Mouse (Mus musculus): Measurements from ENCODE around the gene Adprh. TPM values are rescaled to one million over a fixed set of nuclear protein-coding genes. Genes with fewer than 3 reads are reported as not detected.

Adprh gene
- total RNA-seq, 2 experiments from 2014 or later, result 4.6 to 6.1 TPM

DNA sequence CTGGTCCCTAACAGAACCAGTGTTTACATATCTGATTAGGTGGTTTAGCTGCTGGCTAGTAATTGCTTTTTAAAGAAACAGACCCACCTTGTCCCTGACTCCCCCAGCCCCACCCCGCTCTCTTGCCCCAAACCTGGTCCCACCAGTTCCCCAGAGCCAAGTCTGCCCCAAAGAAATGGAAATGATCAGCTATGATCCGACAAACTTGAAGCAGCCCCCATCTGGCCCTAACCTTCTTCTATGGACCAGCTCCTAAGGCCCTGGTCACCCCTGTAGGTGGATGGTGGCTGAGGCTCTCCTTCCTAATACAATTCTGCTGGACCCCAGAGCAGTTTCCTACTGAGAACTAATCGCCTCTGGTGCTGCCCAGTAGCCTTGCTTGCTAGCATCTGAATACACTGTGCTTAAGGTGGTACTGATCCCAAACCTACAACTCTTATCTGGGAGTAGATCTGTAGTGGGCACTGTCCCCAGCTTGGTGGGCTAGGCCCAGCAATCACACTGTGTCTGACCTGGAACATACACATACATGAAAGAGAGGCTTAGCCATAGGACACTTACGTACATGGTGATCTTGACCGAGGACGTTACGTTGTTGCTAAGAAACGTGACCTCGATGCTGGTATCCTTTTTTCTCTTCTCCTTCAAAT, 52.1 kb downstream of the Adprh start:
- ATAC-seq (replicated peaks; ENCODE audit: low FRiP score, poor library complexity, severe bottlenecking), result no peak

DNA sequence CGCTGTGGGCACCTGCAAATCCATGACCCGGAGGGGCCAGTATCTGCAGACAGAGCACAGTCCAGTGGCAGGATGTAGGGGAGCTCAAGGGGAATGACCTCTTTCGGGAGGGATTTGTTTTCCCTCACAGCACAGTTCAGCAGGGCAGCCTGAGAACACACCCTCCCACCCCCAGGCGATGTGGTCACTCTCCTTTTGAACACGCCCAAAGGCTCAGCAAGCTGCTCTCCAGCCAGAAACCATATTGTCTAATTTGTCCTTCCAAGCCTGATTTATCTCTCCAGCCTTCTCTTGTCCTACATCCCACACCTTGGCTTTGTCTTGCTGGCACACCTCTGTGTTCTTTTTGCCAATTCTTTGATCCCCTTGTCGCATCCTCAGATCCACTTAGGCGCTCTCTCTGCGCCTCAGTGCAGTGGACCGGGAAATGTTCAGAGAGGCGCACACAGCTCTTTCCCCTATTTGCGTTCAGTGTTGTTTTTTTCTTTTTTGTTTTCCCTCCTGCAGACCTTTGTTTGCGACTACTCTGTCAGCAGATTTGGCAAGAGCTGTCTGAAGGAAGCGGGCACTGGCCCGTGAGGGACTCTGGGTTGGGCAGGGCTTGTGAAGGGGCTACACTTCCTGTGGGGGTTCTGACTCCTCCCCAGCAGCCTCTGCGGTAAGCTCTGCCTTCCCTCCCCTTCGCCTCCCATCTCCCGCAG, 52.8 kb downstream of the Adprh start:
- no peak for ATAC-seq (replicated peaks; ENCODE audit: low FRiP score, poor library complexity, severe bottlenecking)

DNA sequence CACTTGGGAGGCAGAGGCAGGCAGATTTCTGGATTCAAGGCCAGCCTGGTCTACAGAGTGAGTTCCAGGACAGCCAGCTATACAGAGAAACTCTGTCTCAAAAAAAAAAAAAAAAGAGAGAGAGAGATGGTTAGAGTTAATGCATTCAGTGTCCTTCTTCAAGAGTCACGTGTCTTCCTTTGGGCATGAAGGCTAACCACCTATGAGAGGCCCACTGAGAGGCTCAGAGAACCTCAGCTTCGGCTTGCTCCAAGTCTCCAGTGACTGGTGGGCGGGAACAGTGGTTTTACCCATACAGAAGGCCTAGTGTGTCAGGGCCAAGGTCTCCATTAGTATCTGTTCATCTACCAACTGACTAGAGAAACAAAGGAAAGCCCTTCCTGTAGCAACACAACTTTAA, 53.4 kb downstream of the Adprh start:
- ATAC-seq (replicated peaks; ENCODE audit: low FRiP score, poor library complexity, severe bottlenecking), result no peak

DNA sequence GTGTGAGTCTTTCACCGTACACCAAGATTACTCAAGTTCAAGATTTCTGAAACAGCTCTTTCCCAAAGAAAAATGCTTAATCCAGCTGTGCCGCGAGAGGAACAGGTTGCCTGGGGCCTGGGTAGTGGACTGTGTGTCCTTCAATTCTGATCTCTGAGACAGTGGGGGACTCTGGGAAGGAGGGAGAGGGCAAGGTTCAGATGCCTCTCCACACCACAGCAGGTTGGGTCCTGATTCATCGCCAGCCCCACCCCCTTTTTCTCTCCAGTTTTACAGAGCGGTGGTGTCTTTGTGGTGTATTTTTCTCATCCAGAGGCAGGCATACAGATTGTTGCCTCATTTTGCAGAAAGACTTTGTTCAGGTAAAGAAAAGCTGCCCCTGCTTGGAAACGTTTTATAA, 54.2 kb downstream of the Adprh start:
- no peak for ATAC-seq (replicated peaks; ENCODE audit: low FRiP score, poor library complexity, severe bottlenecking)

DNA sequence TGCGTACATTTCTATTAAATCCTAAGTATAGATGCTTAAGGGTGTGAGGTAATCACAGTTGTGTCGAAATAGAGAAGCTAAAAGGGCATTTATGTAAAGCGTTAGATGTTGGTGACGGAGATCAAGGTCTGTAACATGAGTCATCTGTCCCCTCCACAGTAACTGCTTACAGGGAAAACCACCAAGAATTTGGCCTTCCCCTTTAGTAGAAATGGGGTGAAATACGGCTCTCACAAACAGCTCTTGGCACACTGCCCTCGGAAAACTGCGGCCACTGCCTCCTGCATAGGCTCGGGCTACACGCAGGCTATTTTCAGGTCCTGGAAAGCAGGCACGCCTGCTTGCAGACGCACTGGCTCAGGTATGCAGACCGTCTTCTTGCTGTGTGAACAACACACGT, 56.3 kb downstream of the Adprh start:
- ATAC-seq (replicated peaks; ENCODE audit: low FRiP score, poor library complexity, severe bottlenecking), result no peak

DNA sequence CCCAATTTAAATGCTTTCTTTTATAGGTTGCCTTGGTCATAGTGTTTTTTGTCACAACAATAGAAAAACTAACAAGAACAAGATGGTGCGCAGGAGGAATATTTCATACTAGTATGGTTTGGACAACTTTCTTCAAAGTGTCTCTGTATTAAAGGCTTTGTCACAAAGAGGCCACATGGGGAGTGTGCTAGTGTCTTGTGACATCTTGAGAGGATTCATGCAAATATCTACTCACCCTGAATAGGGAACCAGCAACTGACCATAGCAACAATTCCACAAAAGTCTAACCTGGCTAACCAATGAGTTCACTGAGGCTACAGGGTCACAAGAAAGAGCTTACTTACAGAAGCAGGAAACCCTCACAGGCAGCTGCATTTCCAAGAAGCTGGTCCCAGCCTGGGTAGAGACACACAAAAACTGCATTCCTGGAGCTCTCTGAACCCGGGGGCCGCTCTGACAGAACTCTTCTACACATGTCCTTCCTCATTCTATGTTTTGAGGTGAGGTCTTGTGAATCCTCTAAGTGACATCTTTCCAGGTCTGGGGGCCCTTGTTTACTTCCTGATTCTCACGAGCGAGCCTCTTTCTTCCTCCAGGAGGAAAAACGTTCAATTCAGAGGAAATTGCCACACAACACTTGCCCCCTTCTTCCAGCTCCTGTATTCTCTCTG, 57.3 kb downstream of the Adprh start:
- no peak for ATAC-seq (replicated peaks; ENCODE audit: low FRiP score, poor library complexity, severe bottlenecking)

DNA sequence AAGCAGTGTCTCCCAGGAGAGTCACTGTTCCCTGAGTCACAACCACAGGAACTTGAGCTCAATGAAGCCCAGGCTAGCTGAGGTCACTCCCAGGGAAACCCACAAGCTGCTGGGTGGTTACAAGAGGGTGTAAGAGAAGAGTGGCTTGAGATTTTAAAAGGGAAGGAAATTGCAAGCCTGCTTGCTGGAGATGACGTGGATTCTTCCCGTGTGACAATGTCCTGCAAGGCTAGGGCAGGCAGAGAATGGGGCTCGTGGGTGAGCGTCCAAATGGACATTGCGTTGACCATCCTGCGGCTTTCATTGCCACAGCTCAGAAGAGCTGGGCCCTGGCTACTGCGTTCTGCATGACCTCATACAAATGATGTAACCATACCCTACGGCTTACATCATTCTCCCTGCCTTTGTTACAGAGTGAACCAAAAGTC, 58.3 kb downstream of the Adprh start:
- no peak for ATAC-seq (replicated peaks; ENCODE audit: low FRiP score, poor library complexity, severe bottlenecking)

Other genes with a start within 250 kb of the Adprh start
- gene Nr1i2, start 157.9 kb downstream of the Adprh start, total RNA-seq (2015; ENCODE audit: low replicate concordance), result not detected in 2 replicates
- not detected in 2 replicates for gene Nr1i2, start 157.9 kb downstream of the Adprh start, total RNA-seq (2017; ENCODE audit: low replicate concordance)
- 0.42 TPM in 1 of 2 replicates, not detected in the other for gene Maats1, start 110.6 kb downstream of the Adprh start, total RNA-seq (2015; ENCODE audit: low replicate concordance)
- not detected in 2 replicates for gene Maats1, start 110.6 kb downstream of the Adprh start, total RNA-seq (2017; ENCODE audit: low replicate concordance)
- gene Cox17, start 105.7 kb downstream of the Adprh start, total RNA-seq (2015; ENCODE audit: low replicate concordance), result 53.5 and 84.5 TPM in 2 replicates
- gene Cox17, start 105.7 kb downstream of the Adprh start, total RNA-seq (2017; ENCODE audit: low replicate concordance), result 93.1 and 317 TPM in 2 replicates
- not detected in 2 replicates for gene Gm21987, start 105.7 kb downstream of the Adprh start, total RNA-seq (2015; ENCODE audit: low replicate concordance)
- gene Gm21987, start 105.7 kb downstream of the Adprh start, total RNA-seq (2017; ENCODE audit: low replicate concordance), result not detected in 2 replicates
- 24.9 and 26.5 TPM in 2 replicates for gene Popdc2, start 90.5 kb downstream of the Adprh start, total RNA-seq (2015; ENCODE audit: low replicate concordance)
- 6.2 and 14.2 TPM in 2 replicates for gene Popdc2, start 90.5 kb downstream of the Adprh start, total RNA-seq (2017; ENCODE audit: low replicate concordance)
- gene Pla1a, start 19.6 kb downstream of the Adprh start, total RNA-seq (2015; ENCODE audit: low replicate concordance), result 3.7 TPM in 1 of 2 replicates, not detected in the other
- 0.28 TPM in 1 of 2 replicates, not detected in the other for gene Pla1a, start 19.6 kb downstream of the Adprh start, total RNA-seq (2017; ENCODE audit: low replicate concordance)
- not detected in 2 replicates for gene Cd80, start 2.9 kb upstream of the Adprh start, total RNA-seq (2015; ENCODE audit: low replicate concordance)
- 0.77 and 0.98 TPM in 2 replicates for gene Cd80, start 2.9 kb upstream of the Adprh start, total RNA-seq (2017; ENCODE audit: low replicate concordance)
- 1.5 and 3.6 TPM in 2 replicates for gene Timmdc1, start 70.0 kb upstream of the Adprh start, total RNA-seq (2015; ENCODE audit: low replicate concordance)
- 3.8 and 12.4 TPM in 2 replicates for gene Timmdc1, start 70.0 kb upstream of the Adprh start, total RNA-seq (2017; ENCODE audit: low replicate concordance)
- gene Poglut1, start 97.6 kb upstream of the Adprh start, total RNA-seq (2015; ENCODE audit: low replicate concordance), result 7.3 and 8.5 TPM in 2 replicates
- gene Poglut1, start 97.6 kb upstream of the Adprh start, total RNA-seq (2017; ENCODE audit: low replicate concordance), result 3.2 and 3.6 TPM in 2 replicates
- gene Tmem39a, start 106.0 kb upstream of the Adprh start, total RNA-seq (2015; ENCODE audit: low replicate concordance), result 16.1 and 24.2 TPM in 2 replicates
- gene Tmem39a, start 106.0 kb upstream of the Adprh start, total RNA-seq (2017; ENCODE audit: low replicate concordance), result 15.8 and 26.2 TPM in 2 replicates